Mouse (Mus musculus) liver, postnatal 0 days (tissue): Measurements from ENCODE around the gene Cdca5.

Experiments
- CTCF ChIP-seq: sonication (generic); IDR thresholded peaks from 2 replicates; pipeline ENCODE4 v1.5.1; 2016; ENCODE audit warnings: antibody characterized with exemption, low read depth
- EP300 ChIP-seq: IDR thresholded peaks from 2 replicates; pipeline ENCODE4 v1.6.1; 2016; ENCODE audit warnings: antibody characterized with exemption, low read depth, mild to moderate bottlenecking

DNA sequence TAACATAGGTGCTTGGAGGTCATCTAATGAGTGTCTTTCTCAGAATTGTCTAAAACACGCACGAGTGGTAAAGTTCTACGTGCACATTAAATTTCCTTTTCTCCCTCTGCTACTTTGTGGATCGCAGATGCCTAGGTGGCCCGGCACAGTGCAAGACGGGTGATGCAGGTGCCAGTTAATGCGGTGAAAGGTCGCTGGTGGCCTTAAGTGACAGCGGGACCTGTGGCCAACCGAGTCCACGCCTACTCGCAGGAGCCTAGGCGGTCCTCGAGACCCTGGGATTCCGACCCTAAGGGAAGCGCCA lies 55.5 kb downstream of the Cdca5 start:
- TF ChIP-seq CTCF (no peak), EP300 (no peak)
